Comparison of ENCODE assay signal across 22 mouse cellular contexts in the genomic region with DNA sequence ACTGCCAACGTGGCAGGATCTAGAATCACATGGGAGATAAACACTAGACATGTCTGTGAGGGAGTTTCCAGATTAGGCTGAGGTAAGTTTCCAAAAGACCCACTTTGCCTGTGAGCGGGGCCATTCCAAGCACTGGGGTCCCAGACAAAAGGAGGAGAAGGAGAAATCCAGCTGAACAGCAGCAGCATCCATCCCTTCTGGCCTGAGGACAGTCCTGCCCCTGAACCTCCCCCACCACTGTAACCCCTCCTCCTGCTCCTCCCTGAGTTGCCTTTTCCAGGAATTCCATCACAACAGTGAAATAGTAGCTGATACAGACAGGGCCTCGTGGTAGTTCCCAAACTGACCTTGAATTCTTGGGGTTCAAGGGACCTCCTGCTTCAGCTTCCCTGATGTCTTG.
"Had no signal": no experiment of that assay in that cellular context is flagged by ENCODE, and none has a peak within 500 bp of the region (broad histone marks: within the 10 kb centered on the region; RNA-seq: fewer than 3 reads in every experiment).

No protein-coding gene starts in this region.

- H3K27ac ChIP-seq: kidney, embryonic 15.5 days; limb, embryonic 13.5 days; liver, embryonic 12.5 days; liver, embryonic 15.5 days; lung, embryonic 15.5 days; midbrain, embryonic 10.5 days; midbrain, embryonic 13.5 days; neural tube, embryonic 13.5 days had no signal

- H3K27me3 ChIP-seq: kidney, embryonic 15.5 days; limb, embryonic 13.5 days; liver, embryonic 12.5 days; lung, embryonic 15.5 days; midbrain, embryonic 13.5 days; neural tube, embryonic 13.5 days had no signal

- DNase-seq: kidney, adult 8-10 months; kidney, postnatal 10 days; kidney, postnatal 36 days; layer of hippocampus, postnatal 36 days; left cerebral cortex, postnatal 4 days; liver; lung, adult 18-20 months; lung, postnatal 10 days; lung, postnatal 36 days; thymus, adult 2 months; thymus, postnatal 14 days; thymus, postnatal 4 days had no signal

- H3K4me3 ChIP-seq: kidney, embryonic 15.5 days; limb, embryonic 13.5 days; liver, embryonic 12.5 days; liver, embryonic 15.5 days; lung, embryonic 15.5 days; megakaryocyte, embryonic 14.5 days; midbrain, embryonic 10.5 days; midbrain, embryonic 13.5 days; myocyte; neural tube, embryonic 13.5 days had no signal

- H3K9ac ChIP-seq: kidney, embryonic 15.5 days; limb, embryonic 13.5 days; liver, embryonic 12.5 days; liver, embryonic 15.5 days; lung, embryonic 15.5 days; midbrain, embryonic 13.5 days; neural tube, embryonic 13.5 days had no signal

- H3K36me3 ChIP-seq: lung, embryonic 15.5 days had no signal

- H3K4me1 ChIP-seq: kidney, embryonic 15.5 days; limb, embryonic 13.5 days; liver, embryonic 12.5 days; liver, embryonic 15.5 days; lung, embryonic 15.5 days had no signal

- H3K9me3 ChIP-seq: kidney, embryonic 15.5 days; limb, embryonic 13.5 days; liver, embryonic 12.5 days; liver, embryonic 15.5 days; lung, embryonic 15.5 days; midbrain, embryonic 10.5 days; midbrain, embryonic 13.5 days; neural tube, embryonic 13.5 days had no signal
